Mouse (Mus musculus) heart, embryonic 11.5 days (tissue): ENCODE results near the gene Cdk6. TPM values are rescaled to one million over a fixed set of nuclear protein-coding genes. Genes with fewer than 3 reads are reported as not detected.

Experiments used
- ATAC-seq: fragments of 200-750 bp; cut with Nextera tagmentation; replicated peaks from 2 replicates; pipeline ENCODE4 v1.8.0; 2017; ENCODE audit warnings: moderate library complexity; ENCODE audit not compliant: insufficient number of reproducible peaks, low FRiP score, low TSS enrichment
- H3K27ac ChIP-seq: fragments of 300-500 bp; sonication (generic); 2 replicates; pipeline ENCODE4 v1.5.1; 2014; ENCODE audit warnings: mild to moderate bottlenecking, low read depth, low read length
- H3K27me3 ChIP-seq: fragments of 300-500 bp; sonication (generic); 2 replicates; pipeline ENCODE4 v1.6.1; 2014; ENCODE audit warnings: mild to moderate bottlenecking, low read length, mixed read lengths; ENCODE audit not compliant: control insufficient read depth, insufficient read depth
- H3K36me3 ChIP-seq: fragments of 300-500 bp; sonication (generic); 2 replicates; pipeline ENCODE4 v1.6.1; 2014; ENCODE audit warnings: mild to moderate bottlenecking, low read length, moderate library complexity, mixed read lengths; ENCODE audit not compliant: control insufficient read depth, insufficient read depth
- H3K4me1 ChIP-seq: fragments of 300-500 bp; sonication (generic); 2 replicates; pipeline ENCODE4 v1.6.1; 2014; ENCODE audit warnings: low read length; ENCODE audit not compliant: control insufficient read depth, insufficient read depth
- H3K4me2 ChIP-seq: fragments of 300-500 bp; sonication (generic); 2 replicates; pipeline ENCODE4 v1.6.1; 2014; ENCODE audit warnings: mild to moderate bottlenecking, moderate library complexity
- H3K4me3 ChIP-seq: fragments of 300-500 bp; sonication (generic); 2 replicates; pipeline ENCODE4 v1.5.1; 2014; ENCODE audit warnings: low read depth, low read length
- H3K9ac ChIP-seq: fragments of 300-500 bp; sonication (generic); 2 replicates; pipeline ENCODE4 v1.6.1; 2014; ENCODE audit warnings: mild to moderate bottlenecking, low read depth, low read length, moderate library complexity
- H3K9me3 ChIP-seq: fragments of 300-500 bp; sonication (generic); replicated peaks from 2 replicates; pipeline ENCODE4 v1.6.1; 2016; ENCODE audit warnings: low read length; ENCODE audit not compliant: control insufficient read depth
- WGBS: fragments of 180-500 bp; shearing (Covaris S2); extraction: QIAGEN DNeasy Blood & Tissue Kit; methylation state at CpG from one replicate; pipeline ENCODE4 v1.1.7; 2014; ENCODE audit not compliant: insufficient replicate concordance; 5-methylcytosine and 5-hydroxymethylcytosine counted together
- polyA plus RNA-seq: library from polyadenylated mRNA; unstranded; fragments of >200 nt; fragmentation: Nextera tagmentation; extraction: Ambion mirVana; gene quantifications from 2 replicates; pipeline ENCODE4 v1.2.1, GENCODE M21; 2014

Gene Cdk6
- polyA plus RNA-seq, 1 experiment from 2014 or later, result 31.3 TPM

DNA sequence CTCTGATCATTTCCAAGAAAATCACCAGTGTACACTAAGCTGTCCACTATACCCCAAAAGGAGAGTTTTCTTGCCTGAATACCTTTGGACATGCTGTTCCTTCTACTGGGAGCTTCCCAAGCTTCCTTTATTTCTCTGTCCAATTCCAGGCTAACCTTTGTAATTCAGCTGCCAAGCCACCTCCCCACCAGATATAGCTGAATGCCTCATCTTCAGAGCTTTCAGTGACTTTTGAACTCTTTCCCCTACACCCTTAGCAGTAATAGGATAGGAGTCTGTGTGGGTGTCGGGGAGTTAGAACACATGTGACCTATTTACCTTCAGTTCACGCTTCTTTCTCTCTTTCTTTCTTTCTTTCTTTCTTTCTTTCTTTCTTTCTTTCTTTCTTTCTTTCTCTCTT, 34.9 kb downstream of the Cdk6 start:
- Histone ChIP-seq H3K4me2 (no peak overlapping the region), H3K36me3 (no peaks in the 10 kb centered on the region), H3K9me3 (no peaks in the 10 kb centered on the region), H3K4me3 (no peak overlapping the region), H3K27ac (no peak overlapping the region), H3K27me3 (no peaks in the 10 kb centered on the region), H3K4me1 (peaks cover 7% of the 10 kb centered on the region), H3K9ac (no peak overlapping the region)
- WGBS, result 84% methylated on average over 2 of the region's 2 CpGs
- no peak for ATAC-seq

DNA sequence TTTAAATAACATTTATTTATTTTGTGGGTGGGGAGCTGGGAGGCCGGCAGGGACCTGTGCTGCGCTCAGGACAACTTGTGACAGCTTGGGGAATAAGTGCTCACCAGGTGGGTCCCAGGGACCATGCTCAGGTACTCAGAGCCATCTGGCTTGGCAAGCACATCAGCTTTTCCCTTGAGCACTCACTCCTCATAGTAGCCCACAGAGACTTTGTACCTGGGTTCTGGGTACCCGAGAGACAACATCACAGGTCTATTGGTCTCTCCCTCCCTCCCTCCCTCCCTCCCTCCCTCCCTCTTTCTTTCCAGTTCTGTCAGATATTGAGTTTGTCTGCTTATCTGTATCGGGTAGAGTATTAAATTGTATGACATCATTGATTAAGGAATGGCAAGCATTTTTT, 38.0 kb downstream of the Cdk6 start:
- H3K36me3 ChIP-seq, result no peaks in the 10 kb centered on the region
- no peaks in the 10 kb centered on the region for H3K9me3 ChIP-seq
- WGBS, result 79% methylated on average over 4 of the region's 4 CpGs
- H3K4me3 ChIP-seq, result no peak overlapping the region
- H3K4me2 ChIP-seq, result no peak overlapping the region
- ATAC-seq, result no peak
- H3K4me1 ChIP-seq, result peaks cover 12% of the 10 kb centered on the region
- no peak overlapping the region for H3K9ac ChIP-seq
- H3K27me3 ChIP-seq, result no peaks in the 10 kb centered on the region
- no peak overlapping the region for H3K27ac ChIP-seq

DNA sequence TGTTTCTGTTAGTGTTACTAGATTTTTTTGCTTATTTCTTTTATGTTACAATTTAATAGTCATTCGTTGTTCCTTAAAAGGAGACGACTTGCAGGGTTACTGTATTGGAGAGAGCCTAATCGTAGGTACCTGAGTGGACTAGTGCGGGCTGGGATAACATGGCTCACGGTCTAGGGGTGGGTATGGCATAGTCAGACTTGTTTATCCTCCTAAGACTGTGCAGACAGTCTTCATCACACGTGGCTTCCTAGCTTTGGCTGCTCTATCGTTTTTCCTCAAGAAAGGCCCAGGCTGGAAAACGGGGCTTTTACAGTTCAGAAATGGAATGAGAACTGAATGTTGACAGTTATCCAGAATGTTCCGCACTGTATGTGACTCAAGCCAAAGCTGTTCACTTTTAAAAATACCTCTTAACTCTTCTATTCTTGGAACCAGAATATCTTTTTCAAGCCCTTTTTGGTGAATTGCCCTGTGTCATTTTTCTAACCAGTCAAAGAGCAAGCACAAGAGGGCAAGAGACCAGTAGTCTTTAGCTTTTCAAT, 39.5 kb downstream of the Cdk6 start:
- no peak for ATAC-seq
- Histone ChIP-seq H3K27ac (no peak overlapping the region; the same call in 1 of the 2 replicates), H3K4me2 (no peak overlapping the region), H3K36me3 (no peaks in the 10 kb centered on the region), H3K4me1 (peaks cover 12% of the 10 kb centered on the region), H3K9me3 (no peaks in the 10 kb centered on the region), H3K9ac (no peak overlapping the region), H3K27me3 (no peaks in the 10 kb centered on the region), H3K4me3 (no peak overlapping the region)
- 82% methylated on average over 9 of the region's 9 CpGs for WGBS

DNA sequence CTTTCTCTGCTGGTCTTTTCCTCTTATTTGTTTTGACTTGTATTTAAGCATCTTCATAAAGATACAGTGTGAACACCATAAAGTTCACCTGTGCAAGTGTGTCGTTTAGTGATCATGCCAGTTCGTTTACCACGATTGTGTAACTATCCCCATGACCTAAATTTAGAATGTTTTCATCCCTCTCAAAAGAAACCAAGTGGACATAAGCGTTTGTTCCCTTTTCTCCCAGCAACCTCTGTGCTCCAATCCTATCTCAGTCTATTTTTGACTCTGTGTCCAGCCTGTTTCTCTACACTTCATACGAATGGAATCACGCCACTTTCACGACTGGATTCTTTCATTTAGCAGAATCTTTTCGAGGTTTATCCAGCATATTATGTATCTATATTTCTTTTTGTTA, 40.5 kb downstream of the Cdk6 start:
- Histone ChIP-seq H3K36me3 (no peaks in the 10 kb centered on the region), H3K4me1 (peaks cover 17% of the 10 kb centered on the region), H3K27me3 (no peaks in the 10 kb centered on the region), H3K4me3 (no peak overlapping the region), H3K27ac (peak overlapping the region; percentile 46; the same call in 1 of the 2 replicates), H3K4me2 (no peak overlapping the region), H3K9me3 (no peaks in the 10 kb centered on the region), H3K9ac (no peak overlapping the region)
- ATAC-seq, result no peak
- WGBS, result 46% methylated on average over 8 of the region's 8 CpGs

DNA sequence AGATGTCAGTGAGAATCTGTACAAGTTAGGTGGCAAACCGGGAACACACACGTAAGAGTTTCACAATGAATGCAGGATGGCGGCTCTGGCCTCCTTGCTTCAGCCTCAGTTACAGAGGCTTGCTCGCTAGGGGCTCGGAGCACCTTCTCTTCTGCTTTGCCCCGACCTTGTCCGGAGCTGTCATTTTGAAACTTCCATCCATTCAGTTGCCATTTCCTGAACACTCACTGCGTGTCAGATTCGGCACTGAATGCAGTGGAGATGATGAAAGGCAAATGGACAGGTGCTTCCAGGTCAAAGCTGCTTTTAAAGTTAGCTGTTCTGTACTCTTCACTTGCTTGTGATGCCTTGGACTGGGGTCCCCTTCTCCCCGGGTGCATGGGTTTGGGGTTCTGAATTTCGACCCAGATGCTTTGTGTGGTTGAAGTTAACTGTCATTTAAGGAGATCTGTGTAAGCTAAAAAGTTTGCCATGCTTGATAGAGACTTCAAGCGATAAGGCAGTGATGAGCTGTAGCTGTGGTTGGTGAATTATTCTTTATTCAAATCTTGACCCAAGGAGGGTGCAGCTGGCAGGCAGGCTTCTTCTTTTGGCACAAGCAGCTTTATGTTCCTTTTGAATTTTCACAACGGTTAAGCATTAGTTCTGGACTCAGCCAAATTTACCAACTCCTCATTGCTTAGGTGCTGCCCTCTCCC, 41.2 kb downstream of the Cdk6 start:
- H3K4me2 ChIP-seq, result no peak overlapping the region
- H3K36me3 ChIP-seq, result no peaks in the 10 kb centered on the region
- H3K9me3 ChIP-seq, result no peaks in the 10 kb centered on the region
- H3K9ac ChIP-seq, result no peak overlapping the region
- ATAC-seq, result no peak
- no peak overlapping the region for H3K4me3 ChIP-seq
- H3K27me3 ChIP-seq, result no peaks in the 10 kb centered on the region
- WGBS, result 79% methylated on average over 13 of the region's 13 CpGs
- 0 out of 2 replicates have a peak overlapping the region, but pooled peaks have one; percentile 43 for H3K27ac ChIP-seq
- peaks cover 17% of the 10 kb centered on the region for H3K4me1 ChIP-seq

DNA sequence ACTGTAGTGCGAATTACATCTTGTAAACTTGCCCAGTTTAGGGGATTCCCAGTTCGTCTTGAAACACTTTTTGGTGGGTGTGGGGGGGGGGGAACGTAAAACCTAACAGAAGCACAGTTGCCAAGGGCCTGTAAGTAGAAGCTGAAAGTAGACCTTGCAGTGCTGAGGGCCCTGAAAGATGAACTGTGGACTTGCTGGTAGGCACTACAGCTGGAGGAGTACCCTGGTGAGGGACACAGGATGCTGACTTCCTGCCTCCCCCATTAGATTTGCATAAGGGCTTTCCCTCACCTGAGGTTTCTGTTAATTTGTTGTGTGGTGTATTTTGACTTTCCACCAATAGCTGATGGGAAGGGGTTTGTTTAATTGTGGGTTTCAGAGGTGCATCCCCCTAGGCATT, 42.3 kb downstream of the Cdk6 start:
- Histone ChIP-seq H3K4me3 (no peak overlapping the region), H3K27me3 (no peaks in the 10 kb centered on the region), H3K36me3 (no peaks in the 10 kb centered on the region), H3K4me2 (no peak overlapping the region), H3K9ac (no peak overlapping the region), H3K9me3 (no peaks in the 10 kb centered on the region), H3K4me1 (peaks cover 17% of the 10 kb centered on the region), H3K27ac (no peak overlapping the region)
- no peak for ATAC-seq
- WGBS, result 71% methylated on average over 3 of the region's 3 CpGs

DNA sequence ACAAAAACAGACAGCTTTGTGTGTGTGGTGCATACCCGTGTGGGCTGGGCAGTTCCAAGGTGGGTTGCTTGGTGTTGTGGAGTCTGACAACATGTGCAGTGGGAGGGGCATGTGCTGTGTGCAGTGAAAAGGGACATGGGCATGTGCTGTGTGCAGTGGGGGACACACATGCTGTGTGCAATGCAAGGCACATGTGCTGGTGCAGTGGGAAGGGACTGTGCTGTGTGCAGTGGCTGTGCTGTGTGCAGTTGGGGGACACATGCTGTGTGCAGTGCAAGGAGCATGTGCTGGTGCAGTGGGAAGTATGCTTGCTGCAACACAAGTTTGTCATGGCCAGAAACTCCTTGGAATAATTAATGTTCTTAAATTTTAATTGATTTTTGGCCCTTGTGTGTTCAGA, 43.8 kb downstream of the Cdk6 start:
- no peak overlapping the region for H3K4me2 ChIP-seq
- H3K4me1 ChIP-seq, result peaks cover 17% of the 10 kb centered on the region
- H3K27ac ChIP-seq, result no peak overlapping the region
- H3K27me3 ChIP-seq, result no peaks in the 10 kb centered on the region
- ATAC-seq, result no peak
- H3K36me3 ChIP-seq, result no peaks in the 10 kb centered on the region
- 79% methylated on average over 1 of the region's 1 CpGs for WGBS
- no peak overlapping the region for H3K4me3 ChIP-seq
- H3K9ac ChIP-seq, result no peak overlapping the region
- no peaks in the 10 kb centered on the region for H3K9me3 ChIP-seq

DNA sequence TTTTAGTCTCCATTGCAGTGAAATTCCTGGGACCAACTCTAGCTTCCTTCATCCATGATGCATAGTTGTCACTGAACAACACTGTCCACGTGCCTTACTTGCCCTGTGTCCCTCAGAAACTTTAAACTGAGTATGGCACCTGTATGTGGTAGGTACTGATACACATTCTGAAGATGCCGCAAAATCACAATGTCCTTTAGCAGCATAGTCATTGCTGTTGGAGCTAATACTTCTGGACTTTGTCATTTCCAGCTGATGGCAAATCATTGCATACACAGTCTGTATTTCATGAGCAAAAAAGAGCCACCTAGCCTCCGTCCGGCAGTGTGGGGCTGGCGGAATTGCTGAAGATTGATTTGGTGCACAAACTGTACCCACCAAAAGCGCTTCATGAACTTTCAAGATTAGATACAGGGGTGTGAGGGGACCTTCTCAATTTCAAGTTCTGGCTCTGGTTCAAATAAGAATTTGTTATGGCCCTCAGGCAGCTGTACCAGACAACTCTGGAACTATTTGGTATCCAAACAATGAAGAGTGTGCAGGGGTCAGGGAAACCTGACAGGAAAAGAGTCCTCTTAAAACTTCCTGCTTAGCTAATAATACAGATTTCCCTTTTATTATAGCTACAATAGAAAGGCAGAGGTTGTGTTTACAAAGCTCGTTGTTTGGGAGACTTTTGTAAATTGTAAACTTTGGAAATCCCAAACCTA, 44.9 kb downstream of the Cdk6 start:
- no peaks in the 10 kb centered on the region for H3K36me3 ChIP-seq
- H3K9me3 ChIP-seq, result no peaks in the 10 kb centered on the region
- peaks cover 14% of the 10 kb centered on the region for H3K4me1 ChIP-seq
- H3K4me3 ChIP-seq, result no peak overlapping the region
- H3K9ac ChIP-seq, result no peak overlapping the region
- H3K4me2 ChIP-seq, result no peak overlapping the region
- ATAC-seq, result no peak
- H3K27ac ChIP-seq, result no peak overlapping the region
- 50% methylated on average over 7 of the region's 7 CpGs for WGBS
- no peaks in the 10 kb centered on the region for H3K27me3 ChIP-seq
